Mouse (Mus musculus) MEL (cell line): ENCODE measurements around the gene Gm5798.
"Not testable (repeated sequence)": the region's sequence is repeated elsewhere in the genome, so short reads cannot be mapped to it uniquely, and the experiment has no call there.

Experiments used
- CTCF ChIP-seq, 3 experiments: IDR thresholded peaks in 2 of 3; conservative IDR thresholded peaks in 1 of 3; 2 replicates each; pipeline ENCODE4 v1.5.1; 2011 to 2012; ENCODE audit warnings: low read length in 3 of 3, low read depth in 2 of 3, mild to moderate bottlenecking in 2 of 3, improper control_type of control experiment in 1 of 3, inconsistent platforms in 1 of 3, mixed read lengths in 1 of 3, moderate library complexity in 1 of 3; ENCODE audit not compliant: control insufficient read depth in 1 of 3, insufficient read depth in 1 of 3, poor library complexity in 1 of 3, severe bottlenecking in 1 of 3
- JUND ChIP-seq: IDR thresholded peaks from 2 replicates; pipeline ENCODE4 v1.6.1; 2011; ENCODE audit warnings: low read depth, mild to moderate bottlenecking, improper control_type of control experiment, low read length
- MEF2A ChIP-seq: IDR thresholded peaks from 2 replicates; pipeline ENCODE4 v1.6.1; 2014; ENCODE audit warnings: low read depth, mild to moderate bottlenecking, inconsistent platforms, low read length, improper control_type of control experiment; ENCODE audit not compliant: poor library complexity, insufficient replicate concordance, severe bottlenecking; ENCODE audit errors: extremely low read depth
- MXI1 ChIP-seq: IDR thresholded peaks from 2 replicates; pipeline ENCODE4 v1.6.1; 2011; ENCODE audit warnings: mild to moderate bottlenecking, low read depth, low read length, improper control_type of control experiment
- MYC ChIP-seq: IDR thresholded peaks from 2 replicates; pipeline ENCODE4 v1.6.1; 2011; ENCODE audit warnings: low read depth, mild to moderate bottlenecking, low read length, improper control_type of control experiment, moderate library complexity
- NRF1 ChIP-seq: IDR thresholded peaks from 2 replicates; pipeline ENCODE4 v1.6.1; 2014; ENCODE audit warnings: low read depth, mild to moderate bottlenecking, inconsistent platforms, low read length, improper control_type of control experiment, moderate library complexity; ENCODE audit not compliant: poor library complexity, insufficient read depth, severe bottlenecking
- USF1 ChIP-seq: IDR thresholded peaks from 2 replicates; pipeline ENCODE4 v1.6.1; 2014; ENCODE audit warnings: low read depth, mild to moderate bottlenecking, inconsistent platforms, low read length, improper control_type of control experiment, moderate library complexity

GRCm38 (mm10) chr14:41386279-41386678 is 37.9 kb downstream of the Gm5798 start, which contains the start of gene Gm7945:
- TF ChIP-seq CTCF (IDR thresholded peaks at IDR 0.05 in 2 of 3, conservative IDR thresholded peaks at IDR 0.05 in 1 of 3; ENCODE audit: control insufficient read depth in 1 of 3, insufficient read depth in 1 of 3, low read depth in 2 of 3, low read length in 3 of 3, poor library complexity in 1 of 3, severe bottlenecking in 1 of 3); USF1; MEF2A; MYC; NRF1; MXI1; JUND: not testable (repeated sequence)
